Mouse (Mus musculus) kidney, adult 2 months (tissue): Measurements from ENCODE around the gene Ehd3.

ENCODE experiments used
- CTCF ChIP-seq: fragments of 200-500 bp; conservative IDR thresholded peaks from 2 replicates; pipeline ENCODE4 v1.5.1; 2011; ENCODE audit warnings: low read depth, mild to moderate bottlenecking, control low read depth, low read length, moderate library complexity, mixed read lengths; ENCODE audit not compliant: insufficient read depth, insufficient read length
- POLR2A ChIP-seq: fragments of 200-500 bp; IDR thresholded peaks from one replicate; pipeline ENCODE4 v1.6.1; 2011; ENCODE audit warnings: low read depth, low read length, control low read depth

DNA sequence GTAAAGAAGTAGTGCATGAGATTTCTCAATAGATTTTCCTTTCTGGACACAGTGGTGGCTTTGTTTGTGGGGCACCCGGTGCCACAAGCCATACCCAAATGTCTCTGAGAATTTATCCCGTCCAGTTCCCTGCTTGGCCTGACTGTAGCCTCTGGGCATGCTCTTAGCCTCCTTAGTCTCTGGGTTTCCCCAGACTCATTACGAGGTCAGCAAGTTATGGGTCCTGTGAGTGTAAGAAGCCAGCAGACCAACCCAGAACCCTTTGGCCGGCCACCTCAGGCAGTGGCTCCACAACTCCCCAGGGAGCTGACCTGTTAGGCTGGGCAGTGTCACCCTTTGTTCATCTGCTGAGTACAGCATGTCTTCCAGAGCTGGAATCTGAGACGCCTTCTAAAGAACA is 7.6 kb downstream of the Ehd3 start:
- TF ChIP-seq CTCF (no peak), POLR2A (no peak)
